Mouse (Mus musculus) CH12.LX (cell line): ENCODE measurements around the gene Spata31d1b. TPM values are rescaled to one million over a fixed set of nuclear protein-coding genes. Genes with fewer than 3 reads are reported as not detected.
A peak's percentile ranks its signal among the peaks of the same experiment; 100 is the strongest.
"Not testable (repeated sequence)": the region's sequence is repeated elsewhere in the genome, so short reads cannot be mapped to it uniquely, and the experiment has no call there.

Experiments used
- DNase-seq: peaks from one replicate; pipeline ENCODE4 v3.0.0-alpha.2; 2013; ENCODE audit errors: extremely low read depth
- H3K27ac ChIP-seq: 2 replicates; pipeline ENCODE4 v1.5.1; 2012; ENCODE audit warnings: low read depth, mild to moderate bottlenecking, control low read depth, moderate library complexity; ENCODE audit not compliant: insufficient read depth
- H3K27me3 ChIP-seq: replicated peaks from 2 replicates; pipeline ENCODE3; 2012; ENCODE audit warnings: inconsistent platforms
- H3K36me3 ChIP-seq, 2 experiments: replicated peaks in 1 of 2; 2 replicates each; pipeline versions ENCODE3 to v1.6.1; 2012; ENCODE audit warnings: inconsistent platforms in 1 of 2, low read length in 1 of 2, mild to moderate bottlenecking in 1 of 2, mixed read lengths in 1 of 2, moderate library complexity in 1 of 2; ENCODE audit not compliant: control insufficient read depth in 1 of 2, insufficient read depth in 1 of 2
- H3K4me1 ChIP-seq, 2 experiments: 2 replicates each; pipeline ENCODE4 v1.6.1; 2012; ENCODE audit warnings: inconsistent platforms in 1 of 2, moderate library complexity in 1 of 2; ENCODE audit not compliant: insufficient read depth in 2 of 2, control insufficient read depth in 1 of 2
- H3K4me2 ChIP-seq: 2 replicates; pipeline ENCODE4 v1.6.1; 2012; ENCODE audit warnings: low read depth, mild to moderate bottlenecking, control low read depth; ENCODE audit not compliant: poor library complexity, insufficient read depth, severe bottlenecking
- H3K4me3 ChIP-seq, 3 experiments: fragments of 150-350 bp in 1 of 3; sonication (generic) in 1 of 3; replicated peaks in 1 of 3; 2 replicates each; pipeline versions ENCODE3 to v1.5.1; 2011 to 2012; ENCODE audit warnings: low read depth in 2 of 3, low read length in 2 of 3, mild to moderate bottlenecking in 2 of 3, moderate library complexity in 2 of 3, control low read depth in 1 of 3, improper control_type of control experiment in 1 of 3, inconsistent platforms in 1 of 3, mixed read lengths in 1 of 3; ENCODE audit not compliant: poor library complexity in 1 of 3
- H3K79me2 ChIP-seq: replicated peaks from 2 replicates; pipeline ENCODE4 v1.6.1; 2012; ENCODE audit warnings: mild to moderate bottlenecking, moderate library complexity; ENCODE audit not compliant: control insufficient read depth, poor library complexity, insufficient read depth, severe bottlenecking; ENCODE audit errors: extremely low read depth
- H3K9ac ChIP-seq: 2 replicates; pipeline ENCODE4 v1.6.1; 2012; ENCODE audit warnings: low read depth, mild to moderate bottlenecking, control low read depth, moderate library complexity; ENCODE audit not compliant: insufficient read depth
- H3K9me3 ChIP-seq: replicated peaks from 2 replicates; pipeline ENCODE3; 2012; ENCODE audit warnings: low read length, inconsistent platforms, mixed read lengths
- BHLHE40 ChIP-seq: IDR thresholded peaks from 2 replicates; pipeline ENCODE4 v1.6.1; 2011; ENCODE audit warnings: mild to moderate bottlenecking, low read depth, low read length, improper control_type of control experiment
- CTCF ChIP-seq, 2 experiments: IDR thresholded peaks in 1 of 2; conservative IDR thresholded peaks in 1 of 2; 2 replicates each; pipeline ENCODE4 v1.5.1; 2011 to 2012; ENCODE audit warnings: low read depth in 2 of 2, low read length in 2 of 2, improper control_type of control experiment in 1 of 2, inconsistent platforms in 1 of 2, mild to moderate bottlenecking in 1 of 2, moderate library complexity in 1 of 2
- ELF1 ChIP-seq: IDR thresholded peaks from 2 replicates; pipeline ENCODE4 v1.6.1; 2014; ENCODE audit warnings: low read depth, mild to moderate bottlenecking, inconsistent platforms, low read length, improper control_type of control experiment
- EP300 ChIP-seq: IDR thresholded peaks from 2 replicates; pipeline ENCODE4 v1.6.1; 2011; ENCODE audit warnings: low read length, improper control_type of control experiment
- KAT2A ChIP-seq: IDR thresholded peaks from 2 replicates; pipeline ENCODE4 v1.6.1; 2012; ENCODE audit warnings: low read length, improper control_type of control experiment, inconsistent platforms; ENCODE audit not compliant: insufficient replicate concordance
- MXI1 ChIP-seq: IDR thresholded peaks from 2 replicates; pipeline ENCODE4 v1.6.1; 2011; ENCODE audit warnings: mild to moderate bottlenecking, low read depth, low read length, improper control_type of control experiment
- POLR2AphosphoS2 ChIP-seq: IDR thresholded peaks from 2 replicates; pipeline ENCODE4 v1.6.1; 2011; ENCODE audit warnings: low read depth, low read length, improper control_type of control experiment
- ZNF384 ChIP-seq: IDR thresholded peaks from 2 replicates; pipeline ENCODE4 v1.6.1; 2012; ENCODE audit warnings: low read depth, low read length, improper control_type of control experiment, inconsistent platforms
- dilution Hi-C: fragments of 300-500 bp; cut with MboI; formaldehyde crosslinking; loops from 2 replicates; pipeline ENCODE4 v1.14.3; 2020; ENCODE audit warnings: low sequenced_read_pairs; ENCODE audit not compliant: extremely low pct_unique_long_range_greater_than_20kb, extremely low pct_ligation_motif_present
- in situ Hi-C: fragments of 300-500 bp; cut with MboI; formaldehyde crosslinking; loops from 3 replicates; pipeline ENCODE4 v1.14.3; 2019; ENCODE audit warnings: low sequenced_read_pairs, low pct_ligation_motif_present, low pct_unique_long_range_greater_than_20kb, mixed read lengths
- polyA plus RNA-seq: library from polyadenylated mRNA; unstranded; fragments of >175 nt; gene quantifications from 2 replicates; pipeline ENCODE4 v1.2.1, GENCODE M21; 2012; ENCODE audit warnings: low read depth; ENCODE audit not compliant: insufficient read length
- total RNA-seq, 2 experiments: library from RNA; depleted of rRNA; stranded (reverse); fragments of 300-350 nt in 1 of 2; fragments of >200 nt in 1 of 2; gene quantifications; 2 replicates each; pipeline ENCODE4 v1.2.3; 2012 to 2014

The Spata31d1b gene
- total and polyA plus RNA-seq, 3 experiments: 0.09 to 0.30 (median 0.27) TPM

DNA sequence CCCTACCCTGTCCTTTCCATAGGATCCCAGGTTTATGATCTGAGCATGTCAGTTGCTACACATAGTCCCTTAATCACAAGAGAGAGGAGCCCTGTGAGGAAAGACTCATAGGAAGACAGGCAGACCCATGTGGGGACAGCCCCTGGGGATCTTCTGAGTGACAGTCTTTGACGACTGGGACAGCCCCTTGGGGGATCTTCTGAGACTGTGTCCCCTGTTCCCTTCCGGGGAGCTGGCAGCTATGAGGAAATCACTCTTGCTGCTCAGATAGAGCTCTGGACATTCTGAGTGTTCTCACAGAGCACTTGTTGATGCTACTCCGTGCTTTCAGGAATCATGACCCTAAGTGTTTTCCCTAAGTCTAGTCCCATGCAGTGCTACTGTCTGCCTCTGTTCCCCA, 1.6 kb downstream of the Spata31d1b start (continued):
- TF ChIP-seq POLR2AphosphoS2 (no peak), ELF1 (peak; percentile 75), CTCF (conservative IDR thresholded peaks at IDR 0.05 in 1 of 2, IDR thresholded peaks at IDR 0.05 in 1 of 2; ENCODE audit: low read depth in 2 of 2, low read length in 2 of 2) (no peak), ZNF384 (no peak), KAT2A (no peak)

DNA sequence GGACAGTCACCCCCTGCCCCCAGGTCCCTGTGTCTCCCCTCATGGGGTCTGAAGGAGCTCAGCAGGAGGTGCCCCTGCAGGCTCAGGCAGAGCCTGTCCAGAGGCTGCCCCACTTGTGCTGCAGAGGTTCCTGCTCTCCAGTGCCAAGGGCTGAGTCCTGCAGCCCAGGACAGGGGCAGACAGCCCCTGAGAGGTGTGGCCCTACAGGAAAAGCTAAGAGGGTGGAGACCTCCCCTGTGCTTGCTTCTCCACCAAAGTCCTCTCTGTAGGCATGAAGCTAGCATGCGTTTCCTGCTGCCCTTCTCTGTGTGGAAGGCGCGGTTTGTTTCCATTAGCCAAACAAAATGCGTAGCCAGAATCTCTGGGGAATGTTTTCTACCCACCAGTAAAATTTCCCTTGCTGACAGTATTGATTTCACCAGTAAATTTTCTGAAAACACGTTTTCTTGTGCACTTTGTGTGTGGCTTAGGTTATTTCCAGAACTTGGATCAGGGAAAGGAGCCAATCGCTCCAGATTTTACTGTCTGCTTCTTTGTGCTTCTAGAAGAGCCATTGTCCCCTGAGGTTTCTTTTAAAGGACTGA, 6.9 kb downstream of the Spata31d1b start:
- H3K9ac ChIP-seq, H3K27ac ChIP-seq, H3K79me2 ChIP-seq, in situ Hi-C loops, H3K4me3 ChIP-seq, H3K27me3 ChIP-seq, dilution Hi-C loops, H3K9me3 ChIP-seq, H3K36me3 ChIP-seq: not testable (repeated sequence)
- peaks cover 11 to 25% of the 10 kb centered on the region in 2 experiments for H3K4me1 ChIP-seq
- H3K4me2 ChIP-seq: peak overlapping the region; percentile 41
- TF ChIP-seq EP300 (0 out of 2 replicates have a peak, but pooled peaks have one; percentile 24), BHLHE40 (0 out of 2 replicates have a peak, but pooled peaks have one; percentile 34)
- peak; percentile 20 for DNase-seq

DNA sequence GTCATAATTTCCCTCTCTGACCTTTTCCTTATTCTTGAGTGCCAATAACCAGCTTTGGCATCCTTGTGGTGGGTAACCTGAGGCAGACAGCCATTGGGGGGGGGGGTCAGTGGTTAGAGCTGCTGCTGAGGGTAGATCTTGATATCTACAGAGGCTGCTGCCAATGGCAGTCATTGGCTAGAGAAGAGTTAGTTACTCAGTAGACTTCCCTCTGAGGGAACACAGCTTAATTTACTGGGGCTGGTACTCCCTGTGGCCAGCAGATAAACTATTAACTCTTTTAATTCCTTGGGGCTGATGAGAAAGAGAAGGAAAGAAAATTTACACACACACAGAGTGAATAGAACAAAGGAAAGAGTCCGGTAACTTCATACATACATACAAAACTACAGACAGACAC, 7.4 kb downstream of the Spata31d1b start:
- TF ChIP-seq ZNF384 (no peak), MXI1 (no peak)
- no peak overlapping the region for H3K9ac ChIP-seq
- H3K36me3 ChIP-seq: no peaks in the 10 kb centered on the region
- H3K4me3 ChIP-seq: no peak overlapping the region
- no peak for DNase-seq
- H3K9me3 ChIP-seq: no peaks in the 10 kb centered on the region
- dilution Hi-C loops: no loop called here
- H3K4me2 ChIP-seq: peak overlapping the region; percentile 41; the same call in 1 of the 2 replicates
- no peak overlapping the region for H3K27ac ChIP-seq
- peaks cover 2% of the 10 kb centered on the region for H3K27me3 ChIP-seq
- H3K4me1 ChIP-seq: peaks cover 6 to 20% of the 10 kb centered on the region in 2 experiments
- H3K79me2 ChIP-seq: no peaks in the 10 kb centered on the region
- in situ Hi-C loops: no loop called here

DNA sequence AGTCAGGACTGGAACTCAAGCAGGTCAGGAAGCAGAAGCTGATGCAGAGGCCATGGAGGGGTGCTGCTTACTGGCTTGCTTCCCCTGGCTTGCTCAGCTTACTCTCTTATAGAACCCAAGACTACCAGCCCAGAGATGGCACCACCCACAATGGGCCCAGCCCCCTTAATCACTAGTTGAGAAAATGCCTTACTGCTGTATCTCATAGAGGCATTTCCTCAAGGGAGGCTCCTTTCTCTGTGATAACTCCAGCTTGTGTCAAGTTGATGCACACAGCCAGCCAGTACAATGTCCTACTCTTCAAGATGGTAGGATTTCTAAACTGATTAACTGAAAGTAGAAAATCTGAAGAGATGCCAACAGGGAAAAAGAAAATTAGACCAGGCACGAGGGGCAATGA, 10.0 kb downstream of the Spata31d1b start:
- H3K36me3 ChIP-seq, H3K9me3 ChIP-seq, H3K27me3 ChIP-seq, in situ Hi-C loops, DNase-seq, H3K4me3 ChIP-seq, dilution Hi-C loops, H3K79me2 ChIP-seq, H3K9ac ChIP-seq, H3K4me2 ChIP-seq, H3K27ac ChIP-seq: not testable (repeated sequence)
- H3K4me1 ChIP-seq: peaks cover 2 to 11% of the 10 kb centered on the region in 2 experiments; a peak in 3 of 4 replicates
